Mouse (Mus musculus) myocyte (in vitro differentiated cells): ENCODE measurements around the gene Itgb6. TPM values are rescaled to one million over a fixed set of nuclear protein-coding genes. Genes with fewer than 3 reads are reported as not detected.
A peak's percentile ranks its signal among the peaks of the same experiment; 100 is the strongest.

Source experiments
- H3K27me3 ChIP-seq: one replicate; pipeline ENCODE4 v1.6.1; 2011; ENCODE audit not compliant: control insufficient read depth, insufficient read depth, insufficient read length
- H3K36me3 ChIP-seq: one replicate; pipeline ENCODE4 v1.6.1; 2011; ENCODE audit not compliant: control insufficient read depth, insufficient read depth
- H3K4me2 ChIP-seq: one replicate; pipeline ENCODE4 v1.6.1; 2011; ENCODE audit warnings: low read depth, control low read depth
- H3K4me3 ChIP-seq: one replicate; pipeline ENCODE4 v1.5.1; 2011; ENCODE audit warnings: mild to moderate bottlenecking, control low read depth, moderate library complexity
- H3K79me2 ChIP-seq: one replicate; pipeline ENCODE4 v1.6.1; 2011; ENCODE audit not compliant: control insufficient read depth, insufficient read depth
- H3ac ChIP-seq: one replicate; pipeline ENCODE4 v1.6.1; 2011; ENCODE audit not compliant: control insufficient read depth, insufficient read length
- CEBPB ChIP-seq: IDR thresholded peaks from 2 replicates; pipeline ENCODE4 v1.6.1; 2011; ENCODE audit warnings: mild to moderate bottlenecking, moderate library complexity; ENCODE audit not compliant: poor library complexity, insufficient read depth, severe bottlenecking
- E2F4 ChIP-seq: IDR thresholded peaks from one replicate; pipeline ENCODE4 v1.6.1; 2011; ENCODE audit warnings: mild to moderate bottlenecking, control low read depth, moderate library complexity; ENCODE audit not compliant: insufficient read depth
- MAX ChIP-seq: IDR thresholded peaks from one replicate; pipeline ENCODE4 v1.6.1; 2011; ENCODE audit warnings: low read depth, mild to moderate bottlenecking, control low read depth
- MYOD1 ChIP-seq, 3 experiments: IDR thresholded peaks; one replicate each; pipeline ENCODE4 v1.6.1; 2011; ENCODE audit warnings: control low read depth in 2 of 3, low read depth in 2 of 3, mild to moderate bottlenecking in 2 of 3, moderate library complexity in 1 of 3; ENCODE audit not compliant: insufficient read length in 2 of 3, control insufficient read depth in 1 of 3
- MYOG ChIP-seq, 3 experiments: IDR thresholded peaks; one replicate each; pipeline ENCODE4 v1.6.1; 2011; ENCODE audit warnings: control low read depth in 2 of 3, low read depth in 2 of 3, mild to moderate bottlenecking in 2 of 3; ENCODE audit not compliant: insufficient read length in 2 of 3, control insufficient read depth in 1 of 3, insufficient read depth in 1 of 3
- POLR2A ChIP-seq: IDR thresholded peaks from one replicate; pipeline ENCODE4 v1.6.1; 2011; ENCODE audit warnings: low read depth, mild to moderate bottlenecking, control low read depth, moderate library complexity; ENCODE audit not compliant: insufficient read length
- POLR2AphosphoS2 ChIP-seq: IDR thresholded peaks from one replicate; pipeline ENCODE4 v1.6.1; 2011; ENCODE audit warnings: low read depth, control low read depth; ENCODE audit not compliant: insufficient read length
- REST ChIP-seq: IDR thresholded peaks from one replicate; pipeline ENCODE4 v1.6.1; 2011; ENCODE audit warnings: mild to moderate bottlenecking, control low read depth, moderate library complexity; ENCODE audit not compliant: insufficient read depth, insufficient read length
- SRF ChIP-seq: IDR thresholded peaks from one replicate; pipeline ENCODE4 v1.6.1; 2011; ENCODE audit warnings: low read depth; ENCODE audit not compliant: control insufficient read depth, insufficient read length
- TCF12 ChIP-seq: IDR thresholded peaks from one replicate; pipeline ENCODE4 v1.6.1; 2011; ENCODE audit warnings: mild to moderate bottlenecking, control low read depth; ENCODE audit not compliant: poor library complexity, insufficient read depth, severe bottlenecking
- TCF3 ChIP-seq: IDR thresholded peaks from one replicate; pipeline ENCODE4 v1.6.1; 2011; ENCODE audit warnings: low read depth, control low read depth; ENCODE audit not compliant: insufficient read length
- USF1 ChIP-seq: IDR thresholded peaks from one replicate; pipeline ENCODE4 v1.6.1; 2011; ENCODE audit warnings: low read depth, mild to moderate bottlenecking, control low read depth, moderate library complexity
- polyA plus RNA-seq: library from polyadenylated mRNA; unstranded; fragments of >200 nt; fragmentation: generic; extraction: Trizol; gene quantifications from one replicate; pipeline ENCODE4 v1.2.1, GENCODE M21; 2012; ENCODE audit warnings: missing spikeins

Itgb6 gene
- polyA plus RNA-seq, 1 experiment = 3.9 TPM

- H3K4me2 ChIP-seq = peak overlapping the region; percentile 60
- no peaks in the 10 kb centered on the region for H3K79me2 ChIP-seq
- no peaks in the 10 kb centered on the region for H3K27me3 ChIP-seq
- no peaks in the 10 kb centered on the region for H3K36me3 ChIP-seq
- H3ac ChIP-seq = no peak overlapping the region
- H3K4me3 ChIP-seq = peak overlapping the region; percentile 17
- TF ChIP-seq MAX (no peak), SRF (no peak)
Measured at GRCm38 (mm10) chr2:60720906-60721305, 1.5 kb downstream of the Itgb6 start.

GRCm38 (mm10) chr2:60720205-60720604 is 2.2 kb downstream of the Itgb6 start:
- Histone ChIP-seq H3ac (no peak overlapping the region), H3K36me3 (no peaks in the 10 kb centered on the region), H3K27me3 (no peaks in the 10 kb centered on the region), H3K79me2 (no peaks in the 10 kb centered on the region), H3K4me2 (peak overlapping the region; percentile 46), H3K4me3 (no peak overlapping the region)
- TF ChIP-seq TCF12 (no peak), MYOG (IDR thresholded peaks at IDR 0.05; ENCODE audit: control insufficient read depth in 1 of 3, insufficient read depth in 1 of 3, insufficient read length in 2 of 3, low read depth in 2 of 3) (peak in 2 of 3 experiments; percentile 72 to 79), MYOD1 (IDR thresholded peaks at IDR 0.05; ENCODE audit: control insufficient read depth in 1 of 3, insufficient read length in 2 of 3, low read depth in 2 of 3) (peak in 1 of 3 experiments; percentile 77)

GRCm38 (mm10) chr2:60717348-60717747 is 5.1 kb downstream of the Itgb6 start:
- no peak overlapping the region for H3K4me2 ChIP-seq
- H3K27me3 ChIP-seq = no peaks in the 10 kb centered on the region
- no peak for TF ChIP-seq CEBPB
- TF ChIP-seq MYOD1 (IDR thresholded peaks at IDR 0.05; ENCODE audit: control insufficient read depth in 1 of 3, insufficient read length in 2 of 3, low read depth in 2 of 3) = peak in 2 of 3 experiments; percentile 32 to 45
- TF ChIP-seq REST = no peak
- TF ChIP-seq MYOG (IDR thresholded peaks at IDR 0.05; ENCODE audit: control insufficient read depth in 1 of 3, insufficient read depth in 1 of 3, insufficient read length in 2 of 3, low read depth in 2 of 3) = peak in 1 of 3 experiments; percentile 63
- no peaks in the 10 kb centered on the region for H3K36me3 ChIP-seq
- no peak overlapping the region for H3ac ChIP-seq
- H3K79me2 ChIP-seq = no peaks in the 10 kb centered on the region
- H3K4me3 ChIP-seq = no peak overlapping the region

GRCm38 (mm10) chr2:60716549-60716948 is 5.9 kb downstream of the Itgb6 start:
- Histone ChIP-seq H3K27me3 (no peaks in the 10 kb centered on the region), H3K4me2 (no peak overlapping the region), H3K79me2 (no peaks in the 10 kb centered on the region), H3K4me3 (no peak overlapping the region), H3ac (no peak overlapping the region), H3K36me3 (no peaks in the 10 kb centered on the region)
- TF ChIP-seq CEBPB = no peak
- no peak for TF ChIP-seq TCF12
- TF ChIP-seq TCF3 = no peak
- TF ChIP-seq E2F4 = no peak
- no peak for TF ChIP-seq USF1
- TF ChIP-seq MYOG (IDR thresholded peaks at IDR 0.05; ENCODE audit: control insufficient read depth in 1 of 3, insufficient read depth in 1 of 3, insufficient read length in 2 of 3, low read depth in 2 of 3) = no peak
- TF ChIP-seq POLR2A = no peak

- H3K79me2 ChIP-seq = no peaks in the 10 kb centered on the region
- H3K27me3 ChIP-seq = no peaks in the 10 kb centered on the region
- no peak overlapping the region for H3K4me2 ChIP-seq
- H3K4me3 ChIP-seq = no peak overlapping the region
- TF ChIP-seq CEBPB = no peak
- peak in 1 of 3 experiments; percentile 47 for TF ChIP-seq MYOD1 (IDR thresholded peaks at IDR 0.05; ENCODE audit: control insufficient read depth in 1 of 3, insufficient read length in 2 of 3, low read depth in 2 of 3)
- TF ChIP-seq MYOG (IDR thresholded peaks at IDR 0.05; ENCODE audit: control insufficient read depth in 1 of 3, insufficient read depth in 1 of 3, insufficient read length in 2 of 3, low read depth in 2 of 3) = peak in 2 of 3 experiments; percentile 54 to 82
- TF ChIP-seq POLR2A = no peak
- TF ChIP-seq USF1 = no peak
- no peak for TF ChIP-seq POLR2AphosphoS2
- H3K36me3 ChIP-seq = no peaks in the 10 kb centered on the region
- no peak overlapping the region for H3ac ChIP-seq
Measured at GRCm38 (mm10) chr2:60715771-60716170, 6.7 kb downstream of the Itgb6 start.

GRCm38 (mm10) chr2:60714971-60715502 is 7.4 kb downstream of the Itgb6 start:
- Histone ChIP-seq H3K4me2 (no peak overlapping the region), H3ac (no peak overlapping the region), H3K36me3 (no peaks in the 10 kb centered on the region), H3K27me3 (no peaks in the 10 kb centered on the region), H3K79me2 (no peaks in the 10 kb centered on the region), H3K4me3 (no peak overlapping the region)
- TF ChIP-seq MAX (no peak), E2F4 (no peak)
